Mouse (Mus musculus): ENCODE results near the gene Tpra1. TPM values are rescaled to one million over a fixed set of nuclear protein-coding genes. Genes with fewer than 3 reads are reported as not detected.

The Tpra1 gene
- polyA plus RNA-seq, 1 experiment from 2014 or later, result 60.3 TPM

GRCm38 (mm10) chr6:88946442-88946841 is 44.4 kb downstream of the Tpra1 start:
- 65% methylated on average over 6 of the region's 6 CpGs for WGBS (ENCODE audit: insufficient replicate concordance)
- H3K4me1 ChIP-seq (ENCODE audit: control insufficient read depth, low read depth, low read length), result no peaks in the 10 kb centered on the region
- H3K4me3 ChIP-seq (ENCODE audit: low read depth, low read length), result no peak overlapping the region
- ATAC-seq (ENCODE audit: low read depth), result no peak
- no peaks in the 10 kb centered on the region for H3K36me3 ChIP-seq (ENCODE audit: control insufficient read depth, insufficient read depth)
- H3K9ac ChIP-seq (ENCODE audit: low read depth, low read length), result no peak overlapping the region
- no peak overlapping the region for H3K27ac ChIP-seq (ENCODE audit: low read length)
- H3K27me3 ChIP-seq (ENCODE audit: control insufficient read depth, insufficient read depth, low read depth, low read length), result no peaks in the 10 kb centered on the region; the same call in 1 of the 2 replicates
- H3K9me3 ChIP-seq (replicated peaks; ENCODE audit: control insufficient read depth, low read length), result no peaks in the 10 kb centered on the region
- H3K4me2 ChIP-seq (ENCODE audit: low read depth, low read length), result no peak overlapping the region

DNA sequence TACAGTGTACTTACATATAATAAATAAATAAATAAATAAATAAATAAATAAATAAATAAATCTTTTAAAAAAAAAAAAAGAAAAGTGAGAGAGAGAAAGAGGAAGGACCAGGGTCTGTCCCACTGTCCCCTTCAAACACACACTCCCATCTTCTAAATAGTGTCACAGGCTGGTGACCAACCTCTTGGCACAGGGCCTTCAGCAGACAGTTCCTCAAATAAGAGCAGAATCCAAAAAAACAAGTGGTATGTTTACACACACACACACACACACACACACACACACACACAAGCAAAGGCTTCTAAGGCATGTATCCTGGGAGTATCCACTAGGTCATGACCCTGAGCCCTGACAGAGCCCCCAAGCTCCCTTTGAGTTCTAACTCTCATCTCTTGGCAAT is 45.7 kb downstream of the Tpra1 start:
- Histone ChIP-seq H3K27ac (ENCODE audit: low read length) (no peak overlapping the region), H3K9me3 (replicated peaks; ENCODE audit: control insufficient read depth, low read length) (no peaks in the 10 kb centered on the region), H3K27me3 (ENCODE audit: control insufficient read depth, insufficient read depth, low read depth, low read length) (no peaks in the 10 kb centered on the region), H3K4me3 (ENCODE audit: low read depth, low read length) (no peak overlapping the region), H3K9ac (ENCODE audit: low read depth, low read length) (no peak overlapping the region), H3K36me3 (ENCODE audit: control insufficient read depth, insufficient read depth) (no peaks in the 10 kb centered on the region), H3K4me1 (ENCODE audit: control insufficient read depth, low read depth, low read length) (no peaks in the 10 kb centered on the region), H3K4me2 (ENCODE audit: low read depth, low read length) (no peak overlapping the region)
- no peak for ATAC-seq (ENCODE audit: low read depth)

DNA sequence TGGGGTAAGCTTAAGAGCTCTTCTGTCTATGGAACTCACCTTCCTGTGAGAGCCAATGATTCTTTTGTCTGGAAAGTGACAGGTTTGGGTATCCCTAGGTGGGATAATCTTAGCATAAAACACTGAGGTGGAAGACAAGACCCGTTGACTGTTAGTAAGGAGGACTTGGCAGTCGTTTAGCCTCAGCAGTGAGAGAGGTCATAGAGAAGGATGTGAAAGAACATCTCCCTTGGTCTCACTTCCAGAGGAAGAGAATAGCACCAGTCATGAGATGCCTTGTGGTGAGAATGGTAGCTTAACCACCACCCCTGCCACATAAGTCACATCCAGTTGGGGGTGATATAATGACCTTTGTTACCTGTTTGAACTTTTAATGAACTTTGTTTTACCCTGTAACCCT is 54.7 kb downstream of the Tpra1 start:
- Histone ChIP-seq H3K9ac (ENCODE audit: low read depth, low read length) (no peak overlapping the region), H3K36me3 (ENCODE audit: control insufficient read depth, insufficient read depth) (no peaks in the 10 kb centered on the region), H3K4me2 (ENCODE audit: low read depth, low read length) (no peak overlapping the region), H3K4me3 (ENCODE audit: low read depth, low read length) (no peak overlapping the region), H3K4me1 (ENCODE audit: control insufficient read depth, low read depth, low read length) (no peaks in the 10 kb centered on the region), H3K27ac (ENCODE audit: low read length) (no peak overlapping the region), H3K9me3 (replicated peaks; ENCODE audit: control insufficient read depth, low read length) (no peaks in the 10 kb centered on the region), H3K27me3 (ENCODE audit: control insufficient read depth, insufficient read depth, low read depth, low read length) (no peaks in the 10 kb centered on the region)
- ATAC-seq (ENCODE audit: low read depth), result no peak
- WGBS (ENCODE audit: insufficient replicate concordance), result 54% methylated on average over 2 of the region's 2 CpGs

GRCm38 (mm10) chr6:88957313-88957712 is 55.3 kb downstream of the Tpra1 start:
- no peak overlapping the region for H3K4me3 ChIP-seq (ENCODE audit: low read depth, low read length)
- ATAC-seq (ENCODE audit: low read depth), result no peak
- WGBS (ENCODE audit: insufficient replicate concordance), result 68% methylated on average over 4 of the region's 4 CpGs
- no peaks in the 10 kb centered on the region for H3K4me1 ChIP-seq (ENCODE audit: control insufficient read depth, low read depth, low read length)
- H3K27me3 ChIP-seq (ENCODE audit: control insufficient read depth, insufficient read depth, low read depth, low read length), result no peaks in the 10 kb centered on the region
- no peak overlapping the region for H3K27ac ChIP-seq (ENCODE audit: low read length)
- H3K9ac ChIP-seq (ENCODE audit: low read depth, low read length), result no peak overlapping the region
- no peaks in the 10 kb centered on the region for H3K36me3 ChIP-seq (ENCODE audit: control insufficient read depth, insufficient read depth)
- no peak overlapping the region for H3K4me2 ChIP-seq (ENCODE audit: low read depth, low read length)
- no peaks in the 10 kb centered on the region for H3K9me3 ChIP-seq (replicated peaks; ENCODE audit: control insufficient read depth, low read length)

GRCm38 (mm10) chr6:88957801-88958211 is 55.8 kb downstream of the Tpra1 start:
- H3K4me2 ChIP-seq (ENCODE audit: low read depth, low read length), result no peak overlapping the region
- H3K4me1 ChIP-seq (ENCODE audit: control insufficient read depth, low read depth, low read length), result no peaks in the 10 kb centered on the region
- no peaks in the 10 kb centered on the region for H3K9me3 ChIP-seq (replicated peaks; ENCODE audit: control insufficient read depth, low read length)
- H3K36me3 ChIP-seq (ENCODE audit: control insufficient read depth, insufficient read depth), result no peaks in the 10 kb centered on the region
- H3K4me3 ChIP-seq (ENCODE audit: low read depth, low read length), result no peak overlapping the region
- H3K9ac ChIP-seq (ENCODE audit: low read depth, low read length), result no peak overlapping the region
- no peaks in the 10 kb centered on the region for H3K27me3 ChIP-seq (ENCODE audit: control insufficient read depth, insufficient read depth, low read depth, low read length)
- no peak for ATAC-seq (ENCODE audit: low read depth)
- H3K27ac ChIP-seq (ENCODE audit: low read length), result no peak overlapping the region
- 55% methylated on average over 5 of the region's 5 CpGs for WGBS (ENCODE audit: insufficient replicate concordance)

GRCm38 (mm10) chr6:88958305-88958704 is 56.3 kb downstream of the Tpra1 start:
- H3K36me3 ChIP-seq (ENCODE audit: control insufficient read depth, insufficient read depth), result no peaks in the 10 kb centered on the region
- WGBS (ENCODE audit: insufficient replicate concordance), result 64% methylated on average over 2 of the region's 2 CpGs
- H3K4me3 ChIP-seq (ENCODE audit: low read depth, low read length), result no peak overlapping the region
- no peaks in the 10 kb centered on the region for H3K4me1 ChIP-seq (ENCODE audit: control insufficient read depth, low read depth, low read length)
- H3K27me3 ChIP-seq (ENCODE audit: control insufficient read depth, insufficient read depth, low read depth, low read length), result no peaks in the 10 kb centered on the region
- no peak for ATAC-seq (ENCODE audit: low read depth)
- H3K4me2 ChIP-seq (ENCODE audit: low read depth, low read length), result no peak overlapping the region
- H3K9me3 ChIP-seq (replicated peaks; ENCODE audit: control insufficient read depth, low read length), result no peaks in the 10 kb centered on the region
- no peak overlapping the region for H3K9ac ChIP-seq (ENCODE audit: low read depth, low read length)
- no peak overlapping the region for H3K27ac ChIP-seq (ENCODE audit: low read length)

GRCm38 (mm10) chr6:88959834-88960233 is 57.8 kb downstream of the Tpra1 start:
- no peaks in the 10 kb centered on the region for H3K9me3 ChIP-seq (replicated peaks; ENCODE audit: control insufficient read depth, low read length)
- H3K36me3 ChIP-seq (ENCODE audit: control insufficient read depth, insufficient read depth), result no peaks in the 10 kb centered on the region
- no peaks in the 10 kb centered on the region for H3K27me3 ChIP-seq (ENCODE audit: control insufficient read depth, insufficient read depth, low read depth, low read length)
- WGBS (ENCODE audit: insufficient replicate concordance), result 25% methylated on average over 7 of the region's 7 CpGs
- no peaks in the 10 kb centered on the region for H3K4me1 ChIP-seq (ENCODE audit: control insufficient read depth, low read depth, low read length)
- H3K4me3 ChIP-seq (ENCODE audit: low read depth, low read length), result no peak overlapping the region
- no peak overlapping the region for H3K9ac ChIP-seq (ENCODE audit: low read depth, low read length)
- H3K27ac ChIP-seq (ENCODE audit: low read length), result no peak overlapping the region
- no peak overlapping the region for H3K4me2 ChIP-seq (ENCODE audit: low read depth, low read length)
- ATAC-seq (ENCODE audit: low read depth), result no peak

DNA sequence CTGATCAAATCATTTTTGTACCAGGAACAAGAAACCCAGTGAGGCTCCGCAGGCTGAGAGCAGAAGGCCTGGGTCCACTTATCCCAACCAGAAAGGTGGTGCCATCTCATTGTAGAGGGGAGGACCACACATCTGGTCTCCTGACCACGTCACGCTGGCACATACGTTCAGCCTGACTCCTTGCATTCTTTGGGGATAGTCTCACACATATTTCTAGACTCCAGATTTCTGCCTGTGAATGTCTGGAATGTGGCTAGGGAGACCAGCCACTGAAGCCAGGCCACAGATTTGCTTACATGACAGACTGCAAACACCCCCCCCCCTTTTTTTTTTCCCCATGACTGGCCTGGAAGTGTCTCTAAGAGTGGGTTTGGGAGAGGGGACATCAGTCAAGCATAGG is 58.9 kb downstream of the Tpra1 start:
- no peak overlapping the region for H3K4me2 ChIP-seq (ENCODE audit: low read depth, low read length)
- ATAC-seq (ENCODE audit: low read depth), result no peak
- no peak overlapping the region for H3K9ac ChIP-seq (ENCODE audit: low read depth, low read length)
- 67% methylated on average over 4 of the region's 4 CpGs for WGBS (ENCODE audit: insufficient replicate concordance)
- H3K27me3 ChIP-seq (ENCODE audit: control insufficient read depth, insufficient read depth, low read depth, low read length), result no peaks in the 10 kb centered on the region
- H3K36me3 ChIP-seq (ENCODE audit: control insufficient read depth, insufficient read depth), result no peaks in the 10 kb centered on the region
- H3K4me3 ChIP-seq (ENCODE audit: low read depth, low read length), result no peak overlapping the region
- H3K4me1 ChIP-seq (ENCODE audit: control insufficient read depth, low read depth, low read length), result no peaks in the 10 kb centered on the region
- H3K27ac ChIP-seq (ENCODE audit: low read length), result no peak overlapping the region
- H3K9me3 ChIP-seq (replicated peaks; ENCODE audit: control insufficient read depth, low read length), result no peaks in the 10 kb centered on the region
